Mouse (Mus musculus): ENCODE data around the gene Tbx19.

GRCm38 (mm10) chr1:165133279-165133678, 27.3 kb downstream of the Tbx19 start:
- TF ChIP-seq CTCF (IDR thresholded peaks at IDR 0.05; ENCODE audit: control insufficient read depth, insufficient read depth, insufficient read length) (no peak), USF1 (IDR thresholded peaks at IDR 0.05; ENCODE audit: low read depth) (no peak), MYOG (IDR thresholded peaks at IDR 0.05; ENCODE audit: control insufficient read depth, extremely low read depth, insufficient read length) (no peak), MYOD1 (IDR thresholded peaks at IDR 0.05; ENCODE audit: control insufficient read depth, insufficient read length, low read depth) (no peak), MAX (IDR thresholded peaks at IDR 0.05) (no peak), CEBPB (IDR thresholded peaks at IDR 0.05; ENCODE audit: low read depth) (no peak)

Data from C2C12 (cell line).